Mouse (Mus musculus): Measurements from ENCODE around the gene Akap6. TPM values are rescaled to one million over a fixed set of nuclear protein-coding genes. Genes with fewer than 3 reads are reported as not detected.

The Akap6 gene
- total and polyA plus RNA-seq, 2 experiments from 2014 or later, result 21.3 to 77.3 TPM

DNA sequence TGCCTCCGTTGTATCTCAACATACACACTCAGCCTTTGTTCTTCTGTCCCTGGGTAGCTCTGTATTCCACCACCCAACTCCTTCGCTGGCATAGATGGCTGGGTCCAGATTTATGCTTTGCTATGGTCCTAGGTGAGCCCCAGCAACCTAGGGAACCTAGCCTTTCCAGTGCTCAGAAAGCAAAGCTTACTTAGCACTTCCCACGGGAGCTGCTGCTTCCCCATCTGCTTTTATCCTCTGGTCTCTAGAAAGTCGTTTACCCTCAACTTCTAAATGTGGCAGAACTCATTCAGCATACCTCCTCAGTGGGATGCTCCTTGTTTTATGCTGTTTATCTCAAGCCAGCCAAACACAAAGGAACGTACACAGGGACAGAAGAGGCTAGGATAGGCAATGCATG lies 329.7 kb downstream of the Akap6 start:
- Histone ChIP-seq H3K27me3 (ENCODE audit: insufficient read depth, low read length) (no peaks in the 10 kb centered on the region), H3K4me2 (ENCODE audit: low read depth, low read length) (no peak overlapping the region), H3K27ac (peak overlapping the region; percentile 45; the same call in 1 of the 2 replicates), H3K36me3 (ENCODE audit: insufficient read depth, low read length) (peaks cover 6% of the 10 kb centered on the region; the same call in 1 of the 2 replicates), H3K4me1 (ENCODE audit: insufficient read depth, low read length) (peaks cover 16% of the 10 kb centered on the region; the same call in 1 of the 2 replicates), H3K9ac (replicated peaks; ENCODE audit: low read length) (no peak overlapping the region), H3K9me3 (ENCODE audit: low read length) (no peaks in the 10 kb centered on the region), H3K4me3 (ENCODE audit: low read length) (no peak overlapping the region)
- 48% methylated on average over 5 of the region's 5 CpGs for WGBS
- no peak for TF ChIP-seq CTCF (IDR thresholded peaks at IDR 0.05; ENCODE audit: low read depth)
- no peak for DNase-seq (ENCODE audit: low spot score)
- ATAC-seq, result no peak

DNA sequence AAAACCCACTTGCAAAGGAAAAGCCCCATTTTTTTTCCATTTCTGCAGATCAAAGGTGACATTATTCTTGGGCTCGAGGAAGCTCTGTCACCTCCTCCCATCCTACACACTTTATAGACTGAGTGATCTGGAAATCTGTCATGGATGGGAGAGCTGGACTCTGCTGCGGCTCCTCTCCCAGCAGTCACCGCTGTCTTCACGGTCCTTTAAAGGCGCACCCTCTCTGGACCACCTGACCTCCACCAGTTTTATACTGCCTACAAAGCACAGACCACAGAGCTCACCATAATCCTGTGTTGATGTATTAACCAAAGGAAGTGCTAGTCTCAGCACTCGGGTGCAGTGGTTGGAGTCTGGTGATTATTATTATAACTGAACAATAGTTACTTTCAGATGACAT lies 330.7 kb downstream of the Akap6 start:
- no peaks in the 10 kb centered on the region for H3K27me3 ChIP-seq (ENCODE audit: insufficient read depth, low read length)
- no peak overlapping the region for H3K4me3 ChIP-seq (ENCODE audit: low read length)
- peaks cover 6% of the 10 kb centered on the region; the same call in 1 of the 2 replicates for H3K36me3 ChIP-seq (ENCODE audit: insufficient read depth, low read length)
- DNase-seq (ENCODE audit: low spot score) (no peak), ATAC-seq (no peak)
- H3K9me3 ChIP-seq (ENCODE audit: low read length), result no peaks in the 10 kb centered on the region
- H3K9ac ChIP-seq (replicated peaks; ENCODE audit: low read length), result no peak overlapping the region
- no peak for TF ChIP-seq CTCF (IDR thresholded peaks at IDR 0.05; ENCODE audit: low read depth)
- H3K4me2 ChIP-seq (ENCODE audit: low read depth, low read length), result no peak overlapping the region
- peak overlapping the region; percentile 43; the same call in 1 of the 2 replicates for H3K27ac ChIP-seq
- peaks cover 19% of the 10 kb centered on the region; the same call in 1 of the 2 replicates for H3K4me1 ChIP-seq (ENCODE audit: insufficient read depth, low read length)
- WGBS, result 54% methylated on average over 6 of the region's 6 CpGs

GRCm38 (mm10) chr12:53032762-53033161 lies 333.6 kb downstream of the Akap6 start:
- ATAC-seq, result peak; percentile 91
- H3K4me3 ChIP-seq (ENCODE audit: low read length), result no peak overlapping the region
- peak; percentile 73 for DNase-seq (ENCODE audit: low spot score)
- WGBS, result 1% methylated on average over 7 of the region's 7 CpGs
- peak overlapping the region; percentile 83 for H3K27ac ChIP-seq
- 0 out of 2 replicates have a peak overlapping the region, but pooled peaks have one; percentile 9 for H3K9ac ChIP-seq (replicated peaks; ENCODE audit: low read length)
- H3K9me3 ChIP-seq (ENCODE audit: low read length), result no peaks in the 10 kb centered on the region
- peaks cover 19% of the 10 kb centered on the region; the same call in 1 of the 2 replicates for H3K4me1 ChIP-seq (ENCODE audit: insufficient read depth, low read length)
- H3K36me3 ChIP-seq (ENCODE audit: insufficient read depth, low read length), result peaks cover 2% of the 10 kb centered on the region; the same call in 1 of the 2 replicates
- no peaks in the 10 kb centered on the region for H3K27me3 ChIP-seq (ENCODE audit: insufficient read depth, low read length)
- TF ChIP-seq CTCF (IDR thresholded peaks at IDR 0.05; ENCODE audit: low read depth), result no peak
- H3K4me2 ChIP-seq (ENCODE audit: low read depth, low read length), result peak overlapping the region; percentile 46; the same call in 1 of the 2 replicates

- H3K27me3 ChIP-seq (ENCODE audit: insufficient read depth, low read length), result no peaks in the 10 kb centered on the region
- ATAC-seq, result peak; percentile 89
- no peak for TF ChIP-seq CTCF (IDR thresholded peaks at IDR 0.05; ENCODE audit: low read depth)
- no peaks in the 10 kb centered on the region for H3K9me3 ChIP-seq (ENCODE audit: low read length)
- WGBS, result 6% methylated on average over 14 of the region's 14 CpGs
- DNase-seq (ENCODE audit: low spot score), result peak; percentile 79
- no peaks in the 10 kb centered on the region for H3K36me3 ChIP-seq (ENCODE audit: insufficient read depth, low read length)
- H3K27ac ChIP-seq, result peak overlapping the region; percentile 83
- peak overlapping the region; percentile 46 for H3K4me2 ChIP-seq (ENCODE audit: low read depth, low read length)
- H3K4me3 ChIP-seq (ENCODE audit: low read length), result no peak overlapping the region
- H3K4me1 ChIP-seq (ENCODE audit: insufficient read depth, low read length), result peaks cover 19% of the 10 kb centered on the region; the same call in 1 of the 2 replicates
- 0 out of 2 replicates have a peak overlapping the region, but pooled peaks have one; percentile 9 for H3K9ac ChIP-seq (replicated peaks; ENCODE audit: low read length)
Observed at GRCm38 (mm10) chr12:53033404-53033913, 334.3 kb downstream of the Akap6 start.

GRCm38 (mm10) chr12:53040634-53041033 lies 341.5 kb downstream of the Akap6 start:
- no peak for DNase-seq (ENCODE audit: low spot score)
- H3K27ac ChIP-seq, result no peak overlapping the region
- no peaks in the 10 kb centered on the region for H3K36me3 ChIP-seq (ENCODE audit: insufficient read depth, low read length)
- H3K9ac ChIP-seq (replicated peaks; ENCODE audit: low read length), result no peak overlapping the region
- no peaks in the 10 kb centered on the region for H3K4me1 ChIP-seq (ENCODE audit: insufficient read depth, low read length)
- H3K4me2 ChIP-seq (ENCODE audit: low read depth, low read length), result no peak overlapping the region
- no peaks in the 10 kb centered on the region for H3K9me3 ChIP-seq (ENCODE audit: low read length)
- no peaks in the 10 kb centered on the region for H3K27me3 ChIP-seq (ENCODE audit: insufficient read depth, low read length)
- TF ChIP-seq CTCF (IDR thresholded peaks at IDR 0.05; ENCODE audit: low read depth), result no peak
- 93% methylated on average over 5 of the region's 5 CpGs for WGBS
- no peak for ATAC-seq
- no peak overlapping the region for H3K4me3 ChIP-seq (ENCODE audit: low read length)

- DNase-seq (ENCODE audit: low spot score), result peak; percentile 85
- peak; percentile 51; the same call in 1 of the 2 replicates for ATAC-seq
- Histone ChIP-seq H3K9ac (replicated peaks; ENCODE audit: low read length) (no peak overlapping the region), H3K4me1 (ENCODE audit: insufficient read depth, low read length) (no peaks in the 10 kb centered on the region), H3K27me3 (ENCODE audit: insufficient read depth, low read length) (no peaks in the 10 kb centered on the region), H3K4me2 (ENCODE audit: low read depth, low read length) (no peak overlapping the region), H3K27ac (no peak overlapping the region), H3K4me3 (ENCODE audit: low read length) (no peak overlapping the region), H3K36me3 (ENCODE audit: insufficient read depth, low read length) (no peaks in the 10 kb centered on the region), H3K9me3 (ENCODE audit: low read length) (no peaks in the 10 kb centered on the region)
- peak; percentile 85 for TF ChIP-seq CTCF (IDR thresholded peaks at IDR 0.05; ENCODE audit: low read depth)
- WGBS, result 22% methylated on average over 5 of the region's 5 CpGs
Observed at GRCm38 (mm10) chr12:53042739-53043138, 343.6 kb downstream of the Akap6 start.

- H3K27me3 ChIP-seq (ENCODE audit: insufficient read depth, low read length), result no peaks in the 10 kb centered on the region
- H3K36me3 ChIP-seq (ENCODE audit: insufficient read depth, low read length), result no peaks in the 10 kb centered on the region
- peaks cover 1% of the 10 kb centered on the region; the same call in 1 of the 2 replicates for H3K4me1 ChIP-seq (ENCODE audit: insufficient read depth, low read length)
- H3K9me3 ChIP-seq (ENCODE audit: low read length), result no peaks in the 10 kb centered on the region
- WGBS, result 89% methylated on average over 7 of the region's 7 CpGs
- TF ChIP-seq CTCF (IDR thresholded peaks at IDR 0.05; ENCODE audit: low read depth), result no peak
- no peak overlapping the region for H3K4me3 ChIP-seq (ENCODE audit: low read length)
- DNase-seq (ENCODE audit: low spot score), result no peak
- no peak overlapping the region for H3K9ac ChIP-seq (replicated peaks; ENCODE audit: low read length)
- no peak overlapping the region for H3K4me2 ChIP-seq (ENCODE audit: low read depth, low read length)
- no peak for ATAC-seq
- H3K27ac ChIP-seq, result no peak overlapping the region
Observed at GRCm38 (mm10) chr12:53057606-53058005, 358.4 kb downstream of the Akap6 start.
